Mouse (Mus musculus) spleen, adult 18-20 months (tissue): ENCODE data around the gene Pdhx.

Source experiments
- DNase-seq, 2 experiments: peaks; one replicate each; pipeline ENCODE4 v3.0.0; 2022; ENCODE audit warnings: mixed read lengths in 2 of 2

The Pdhx gene

GRCm38 (mm10) chr2:103073219-103073982, at the start of gene Pdhx, which contains the start of gene Apip:
Gene Pdhx (minus strand): TSS chr2:103073513.
Gene Apip (plus strand): TSS chr2:103073675.
- peak; percentile 100 for DNase-seq

GRCm38 (mm10) chr2:103119197-103119854, 46.0 kb upstream of the Pdhx start:
- no peak for DNase-seq

GRCm38 (mm10) chr2:103118324-103119196, 45.2 kb upstream of the Pdhx start:
- no peak for DNase-seq

GRCm38 (mm10) chr2:103117212-103117611, 43.9 kb upstream of the Pdhx start:
- no peak for DNase-seq

- no peak for DNase-seq
Measured at GRCm38 (mm10) chr2:103111669-103112068, 38.4 kb upstream of the Pdhx start.

GRCm38 (mm10) chr2:103106172-103106571, 32.9 kb upstream of the Pdhx start:
- no peak for DNase-seq

- DNase-seq = no peak
Measured at GRCm38 (mm10) chr2:103102595-103102994, 29.3 kb upstream of the Pdhx start.

- no peak for DNase-seq
Measured at GRCm38 (mm10) chr2:103089521-103089920, 16.2 kb upstream of the Pdhx start.

- DNase-seq = no peak
Measured at GRCm38 (mm10) chr2:103088099-103088498, 14.8 kb upstream of the Pdhx start.

GRCm38 (mm10) chr2:103086432-103086831, 13.1 kb upstream of the Pdhx start:
- DNase-seq = no peak

- DNase-seq = no peak
Measured at GRCm38 (mm10) chr2:103085633-103086032, 12.3 kb upstream of the Pdhx start.

- DNase-seq = no peak
Measured at GRCm38 (mm10) chr2:103084451-103084850, 11.1 kb upstream of the Pdhx start.

GRCm38 (mm10) chr2:103082853-103083252, 9.5 kb upstream of the Pdhx start:
- no peak for DNase-seq

GRCm38 (mm10) chr2:103081706-103082105, 8.4 kb upstream of the Pdhx start:
- no peak for DNase-seq

- DNase-seq = no peak
Measured at GRCm38 (mm10) chr2:103081117-103081516, 7.8 kb upstream of the Pdhx start.

GRCm38 (mm10) chr2:103070586-103070985, 2.7 kb downstream of the Pdhx start:
- no peak for DNase-seq

- no peak for DNase-seq
Measured at GRCm38 (mm10) chr2:103069752-103070405, 3.4 kb downstream of the Pdhx start.

- DNase-seq = no peak
Measured at GRCm38 (mm10) chr2:103068602-103069001, 4.7 kb downstream of the Pdhx start.

GRCm38 (mm10) chr2:103067552-103068207, 5.6 kb downstream of the Pdhx start:
- no peak for DNase-seq

- no peak for DNase-seq
Measured at GRCm38 (mm10) chr2:103066683-103067551, 6.4 kb downstream of the Pdhx start.

GRCm38 (mm10) chr2:103062865-103063264, 10.4 kb downstream of the Pdhx start:
- DNase-seq = peak in 1 of 2 experiments; percentile 41
